Mouse (Mus musculus) heart, embryonic 13.5 days (tissue): ENCODE data around the gene Ces1c. TPM values are rescaled to one million over a fixed set of nuclear protein-coding genes. Genes with fewer than 3 reads are reported as not detected.

Source experiments
- polyA plus RNA-seq: library from polyadenylated mRNA; unstranded; fragments of >200 nt; fragmentation: Nextera tagmentation; extraction: Ambion mirVana; gene quantifications from 2 replicates; pipeline ENCODE4 v1.2.1, GENCODE M21; 2015

Ces1c gene
- polyA plus RNA-seq, 1 experiment from 2014 or later, result not detected

Other genes starting within 250 kb of the Ces1c start
- gene Capns2, start 229.9 kb downstream of the Ces1c start, polyA plus RNA-seq, result 0.29 TPM in 1 of 2 replicates, not detected in the other
- 0.04 TPM in 1 of 2 replicates, not detected in the other for gene Slc6a2, start 171.2 kb downstream of the Ces1c start, polyA plus RNA-seq
- not detected in 2 replicates for gene Ces1a, start 83.1 kb downstream of the Ces1c start, polyA plus RNA-seq
- not detected in 2 replicates for gene Ces1b, start 51.3 kb downstream of the Ces1c start, polyA plus RNA-seq
- gene Ces1d, start 66.6 kb upstream of the Ces1c start, polyA plus RNA-seq, result 0.78 and 1.6 TPM in 2 replicates
- gene Ces1e, start 98.3 kb upstream of the Ces1c start, polyA plus RNA-seq, result 0.24 TPM in 1 of 2 replicates, not detected in the other
- gene Ces1f, start 148.5 kb upstream of the Ces1c start, polyA plus RNA-seq, result 0.36 TPM in 1 of 2 replicates, not detected in the other
- gene Ces1g, start 206.0 kb upstream of the Ces1c start, polyA plus RNA-seq, result 0.05 TPM in 1 of 2 replicates, not detected in the other
- not detected in 2 replicates for gene Ces1h, start 248.4 kb upstream of the Ces1c start, polyA plus RNA-seq